Mouse (Mus musculus): Measurements from ENCODE around the gene Mob1b. TPM values are rescaled to one million over a fixed set of nuclear protein-coding genes. Genes with fewer than 3 reads are reported as not detected.

The Mob1b gene
- total RNA-seq, 1 experiment: 10.9 TPM

GRCm38 (mm10) chr5:88753199-88753598 is 32.5 kb downstream of the Mob1b start:
- no peak overlapping the region for H3K27ac ChIP-seq (ENCODE audit: insufficient read depth, low read depth, low read length, poor library complexity, severe bottlenecking)
- H3K4me1 ChIP-seq (ENCODE audit: control insufficient read depth in 2 of 2, insufficient read depth in 2 of 2, low read length in 2 of 2, poor library complexity in 1 of 2): no peaks in the 10 kb centered on the region
- TF ChIP-seq ZNF384 (IDR thresholded peaks at IDR 0.05; ENCODE audit: low read depth, low read length) (no peak), MAFK (IDR thresholded peaks at IDR 0.05; ENCODE audit: insufficient read depth, low read depth, low read length) (no peak), HCFC1 (IDR thresholded peaks at IDR 0.05; ENCODE audit: borderline replicate concordance, insufficient read depth, low read length) (no peak), ZC3H11A (IDR thresholded peaks at IDR 0.05; ENCODE audit: borderline replicate concordance, low read depth, low read length) (no peak), CHD2 (IDR thresholded peaks at IDR 0.05; ENCODE audit: low read depth, low read length) (no peak)
- H3K9ac ChIP-seq (ENCODE audit: insufficient read depth, low read depth, low read length, poor library complexity, severe bottlenecking): no peak overlapping the region
- no peaks in the 10 kb centered on the region; the same call in 1 of the 2 replicates for H3K36me3 ChIP-seq (ENCODE audit: control insufficient read depth, insufficient read depth, low read length, poor library complexity, severe bottlenecking)
- DNase-seq (ENCODE audit: low read depth, low spot score): no peak
- no peaks in the 10 kb centered on the region for H3K9me3 ChIP-seq (ENCODE audit: control insufficient read depth, insufficient read depth, low read depth, low read length)
- no peak overlapping the region for H3K4me3 ChIP-seq (ENCODE audit: insufficient read depth in 1 of 2, low read depth in 1 of 2, low read length in 2 of 2, poor library complexity in 1 of 2, severe bottlenecking in 1 of 2)
- in situ Hi-C loops (cut with MboI; ENCODE audit: low sequenced_read_pairs in 2 of 2, unreplicated experiment in 2 of 2): no loop called here

GRCm38 (mm10) chr5:88762611-88763010 is 42.0 kb downstream of the Mob1b start:
- Histone ChIP-seq H3K4me3 (ENCODE audit: insufficient read depth in 1 of 2, low read depth in 1 of 2, low read length in 2 of 2, poor library complexity in 1 of 2, severe bottlenecking in 1 of 2) (no peak overlapping the region), H3K4me1 (ENCODE audit: control insufficient read depth in 2 of 2, insufficient read depth in 2 of 2, low read length in 2 of 2, poor library complexity in 1 of 2) (peaks cover 2 to 7% of the 10 kb centered on the region in 2 experiments; a peak in 3 of 4 replicates), H3K36me3 (ENCODE audit: control insufficient read depth, insufficient read depth, low read length, poor library complexity, severe bottlenecking) (peaks cover 2% of the 10 kb centered on the region), H3K9me3 (ENCODE audit: control insufficient read depth, insufficient read depth, low read depth, low read length) (no peaks in the 10 kb centered on the region), H3K27ac (ENCODE audit: insufficient read depth, low read depth, low read length, poor library complexity, severe bottlenecking) (no peak overlapping the region), H3K9ac (ENCODE audit: insufficient read depth, low read depth, low read length, poor library complexity, severe bottlenecking) (no peak overlapping the region)
- in situ Hi-C loops (cut with MboI; ENCODE audit: low sequenced_read_pairs in 2 of 2, unreplicated experiment in 2 of 2): no loop called here
- no peak for DNase-seq (ENCODE audit: low read depth, low spot score)
- no peak for TF ChIP-seq MAFK (IDR thresholded peaks at IDR 0.05; ENCODE audit: insufficient read depth, low read depth, low read length)
- TF ChIP-seq CHD2 (IDR thresholded peaks at IDR 0.05; ENCODE audit: low read depth, low read length): no peak
- TF ChIP-seq ZNF384 (IDR thresholded peaks at IDR 0.05; ENCODE audit: low read depth, low read length): peak; percentile 86

GRCm38 (mm10) chr5:88764430-88764986 is 43.9 kb downstream of the Mob1b start:
- Histone ChIP-seq H3K4me1 (ENCODE audit: control insufficient read depth in 2 of 2, insufficient read depth in 2 of 2, low read length in 2 of 2, poor library complexity in 1 of 2) (peaks cover 2 to 7% of the 10 kb centered on the region in 2 experiments; a peak in 3 of 4 replicates), H3K36me3 (ENCODE audit: control insufficient read depth, insufficient read depth, low read length, poor library complexity, severe bottlenecking) (peaks cover 6% of the 10 kb centered on the region), H3K9ac (ENCODE audit: insufficient read depth, low read depth, low read length, poor library complexity, severe bottlenecking) (no peak overlapping the region), H3K9me3 (ENCODE audit: control insufficient read depth, insufficient read depth, low read depth, low read length) (no peaks in the 10 kb centered on the region), H3K4me3 (ENCODE audit: insufficient read depth in 1 of 2, low read depth in 1 of 2, low read length in 2 of 2, poor library complexity in 1 of 2, severe bottlenecking in 1 of 2) (peak overlapping the region; percentile 50 to 90), H3K27ac (ENCODE audit: insufficient read depth, low read depth, low read length, poor library complexity, severe bottlenecking) (no peak overlapping the region)
- DNase-seq (ENCODE audit: low read depth, low spot score): no peak
- no peak for TF ChIP-seq MAFK (IDR thresholded peaks at IDR 0.05; ENCODE audit: insufficient read depth, low read depth, low read length)
- no peak for TF ChIP-seq HCFC1 (IDR thresholded peaks at IDR 0.05; ENCODE audit: borderline replicate concordance, insufficient read depth, low read length)
- TF ChIP-seq ZNF384 (IDR thresholded peaks at IDR 0.05; ENCODE audit: low read depth, low read length): no peak
- TF ChIP-seq ZC3H11A (IDR thresholded peaks at IDR 0.05; ENCODE audit: borderline replicate concordance, low read depth, low read length): no peak
- no peak for TF ChIP-seq CHD2 (IDR thresholded peaks at IDR 0.05; ENCODE audit: low read depth, low read length)
- in situ Hi-C loops (cut with MboI; ENCODE audit: low sequenced_read_pairs in 2 of 2, unreplicated experiment in 2 of 2): no loop called here

GRCm38 (mm10) chr5:88764987-88765481 is 44.4 kb downstream of the Mob1b start, which contains the start of gene Dck:
Gene Dck, plus strand, starts transcription at chr5:88764996.
- Histone ChIP-seq H3K9ac (ENCODE audit: insufficient read depth, low read depth, low read length, poor library complexity, severe bottlenecking) (peak within 1 kb of the TSS; percentile 97), H3K4me3 (ENCODE audit: insufficient read depth in 1 of 2, low read depth in 1 of 2, low read length in 2 of 2, poor library complexity in 1 of 2, severe bottlenecking in 1 of 2) (peak within 1 kb of the TSS; percentile 94 to 97), H3K36me3 (ENCODE audit: control insufficient read depth, insufficient read depth, low read length, poor library complexity, severe bottlenecking) (peaks cover 8% of the 10 kb centered on the region), H3K9me3 (ENCODE audit: control insufficient read depth, insufficient read depth, low read depth, low read length) (no peaks in the 10 kb centered on the region), H3K27ac (ENCODE audit: insufficient read depth, low read depth, low read length, poor library complexity, severe bottlenecking) (peak within 1 kb of the TSS; percentile 89), H3K4me1 (ENCODE audit: control insufficient read depth in 2 of 2, insufficient read depth in 2 of 2, low read length in 2 of 2, poor library complexity in 1 of 2) (peaks cover 2 to 7% of the 10 kb centered on the region in 2 experiments; a peak in 3 of 4 replicates)
- peak; percentile 99 for DNase-seq (ENCODE audit: low read depth, low spot score)
- in situ Hi-C loops (cut with MboI; ENCODE audit: low sequenced_read_pairs in 2 of 2, unreplicated experiment in 2 of 2): no loop called here
- TF ChIP-seq CHD2 (IDR thresholded peaks at IDR 0.05; ENCODE audit: low read depth, low read length): peak; percentile 75
- TF ChIP-seq MAFK (IDR thresholded peaks at IDR 0.05; ENCODE audit: insufficient read depth, low read depth, low read length): no peak
- TF ChIP-seq HCFC1 (IDR thresholded peaks at IDR 0.05; ENCODE audit: borderline replicate concordance, insufficient read depth, low read length): peak; percentile 58; the same call in 1 of the 2 replicates

Measured in ES-E14 (cell line).